Mouse (Mus musculus) myocyte (in vitro differentiated cells): ENCODE results near the gene Cacna2d3.

Source experiments
- CEBPB ChIP-seq: IDR thresholded peaks from 2 replicates; pipeline ENCODE4 v1.6.1; 2011; ENCODE audit warnings: mild to moderate bottlenecking, moderate library complexity; ENCODE audit not compliant: poor library complexity, insufficient read depth, severe bottlenecking
- POLR2A ChIP-seq: IDR thresholded peaks from one replicate; pipeline ENCODE4 v1.6.1; 2011; ENCODE audit warnings: low read depth, mild to moderate bottlenecking, control low read depth, moderate library complexity; ENCODE audit not compliant: insufficient read length
- SRF ChIP-seq: IDR thresholded peaks from one replicate; pipeline ENCODE4 v1.6.1; 2011; ENCODE audit warnings: low read depth; ENCODE audit not compliant: control insufficient read depth, insufficient read length
- TCF12 ChIP-seq: IDR thresholded peaks from one replicate; pipeline ENCODE4 v1.6.1; 2011; ENCODE audit warnings: mild to moderate bottlenecking, control low read depth; ENCODE audit not compliant: poor library complexity, insufficient read depth, severe bottlenecking

- TF ChIP-seq SRF (no peak), TCF12 (no peak), POLR2A (no peak), CEBPB (no peak)
Observed at GRCm38 (mm10) chr14:29077418-29077817, 644.2 kb downstream of the Cacna2d3 start.
